Comparison of ENCODE assay signal across 9 mouse cellular contexts in the genomic region with DNA sequence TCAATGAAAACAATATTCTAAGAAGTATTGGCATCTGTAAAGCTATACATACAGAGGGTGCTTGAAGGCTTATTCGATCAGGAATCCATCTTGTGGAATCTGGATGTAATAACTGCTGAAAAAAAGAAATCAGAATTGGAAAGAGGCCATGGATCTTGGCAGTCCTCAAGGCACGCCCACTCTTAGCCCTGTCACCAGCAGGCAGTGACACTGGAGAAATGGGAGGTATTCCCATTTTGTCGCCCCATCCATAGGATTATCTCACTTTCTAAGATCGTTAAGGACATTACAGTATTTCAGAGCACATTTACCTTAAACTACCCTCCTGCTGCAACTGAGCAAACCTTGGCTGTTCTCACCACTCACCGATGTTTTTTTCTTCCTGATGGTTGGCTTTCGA.
"Had no signal": no experiment of that assay in that cellular context is flagged by ENCODE, and none has a peak within 500 bp of the region (broad histone marks: within the 10 kb centered on the region; RNA-seq: fewer than 3 reads in every experiment).

No protein-coding gene starts in this region.

- ATAC-seq: inflammation-experienced regulatory T-cells, adult 6 months; intestine, postnatal 0 days had no signal

- DNase-seq: kidney, adult 9 months; kidney, postnatal 36 days; layer of hippocampus, adult 9-11 months; left cerebral cortex, postnatal 4 days; lung, adult 18-20 months; thymus, adult 2 months; thymus, postnatal 25 days had no signal
